Mouse (Mus musculus) layer of hippocampus, postnatal 14 days (tissue): Measurements from ENCODE around the gene Sectm1a. TPM values are rescaled to one million over a fixed set of nuclear protein-coding genes. Genes with fewer than 3 reads are reported as not detected.
"Not testable (repeated sequence)": the region's sequence is repeated elsewhere in the genome, so short reads cannot be mapped to it uniquely, and the experiment has no call there.

Experiments used
- DNase-seq, 2 experiments: peaks; one replicate each; pipeline ENCODE4 v3.0.0; 2021 to 2022; ENCODE audit warnings: low spot score in 2 of 2, mixed read lengths in 1 of 2
- long read RNA-seq, 2 experiments: library from polyadenylated mRNA; stranded (forward); transcript quantifications; one replicate each; pipeline ENCODE4 v2.0.0; 2021
- total RNA-seq, 2 experiments: library from RNA; stranded (reverse); gene quantifications; 2 replicates each; pipeline ENCODE4 v1.2.3; 2021

Gene Sectm1a
- total RNA-seq, result not detected
- long read RNA-seq, experiment 1, result 0 reads
- long read RNA-seq, experiment 2, result 0 reads

DNA sequence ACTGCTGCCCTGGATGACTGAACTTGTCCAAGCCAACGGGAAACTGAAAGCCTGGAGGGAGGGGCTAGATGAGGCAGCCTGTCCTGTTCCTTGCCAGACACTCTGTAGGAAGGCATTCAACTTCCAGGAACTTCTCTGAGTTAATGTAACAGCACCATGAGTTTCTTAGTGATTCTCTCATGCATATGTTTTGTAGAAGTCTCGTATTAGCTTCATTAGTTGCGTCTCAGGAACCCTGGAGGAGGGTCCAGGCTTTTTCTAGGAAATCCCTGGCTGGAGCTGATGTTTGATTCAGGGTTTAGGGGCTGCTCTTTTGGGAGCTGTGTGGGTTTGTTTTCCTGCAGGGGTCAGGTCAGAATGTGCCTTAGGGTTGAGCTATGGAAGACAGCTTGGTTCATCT, at the start of gene Sectm1a:
TSS of gene Sectm1a (minus strand) at position 101 of the 400 bp plus-strand sequence.
- DNase-seq, result no peak

GRCm38 (mm10) chr11:121129616-121130015, 48.6 kb upstream of the Sectm1a start:
- peak in 1 of 2 experiments; percentile 35 for DNase-seq

DNA sequence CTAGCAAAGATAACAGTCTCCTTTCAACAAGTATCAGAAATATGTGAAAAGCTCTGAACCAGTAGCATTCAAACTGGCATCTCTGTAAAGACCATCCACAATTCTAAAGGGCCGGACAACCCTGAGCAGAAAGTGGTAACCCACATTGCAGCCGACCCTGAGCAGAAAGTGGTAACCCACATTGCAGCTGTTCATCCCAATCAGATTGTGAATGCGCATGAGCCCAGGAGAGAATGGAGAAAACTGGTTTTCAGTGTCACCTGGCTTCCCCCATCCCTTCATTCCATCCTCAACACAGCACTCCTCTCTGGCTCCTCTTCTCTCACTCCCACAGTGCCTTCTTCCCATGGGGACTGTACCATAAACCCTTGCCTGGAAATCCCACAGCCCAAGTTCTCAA, 46.4 kb upstream of the Sectm1a start:
- DNase-seq, result no peak

- no peak for DNase-seq
Observed at GRCm38 (mm10) chr11:121126395-121126794, 45.4 kb upstream of the Sectm1a start.

DNA sequence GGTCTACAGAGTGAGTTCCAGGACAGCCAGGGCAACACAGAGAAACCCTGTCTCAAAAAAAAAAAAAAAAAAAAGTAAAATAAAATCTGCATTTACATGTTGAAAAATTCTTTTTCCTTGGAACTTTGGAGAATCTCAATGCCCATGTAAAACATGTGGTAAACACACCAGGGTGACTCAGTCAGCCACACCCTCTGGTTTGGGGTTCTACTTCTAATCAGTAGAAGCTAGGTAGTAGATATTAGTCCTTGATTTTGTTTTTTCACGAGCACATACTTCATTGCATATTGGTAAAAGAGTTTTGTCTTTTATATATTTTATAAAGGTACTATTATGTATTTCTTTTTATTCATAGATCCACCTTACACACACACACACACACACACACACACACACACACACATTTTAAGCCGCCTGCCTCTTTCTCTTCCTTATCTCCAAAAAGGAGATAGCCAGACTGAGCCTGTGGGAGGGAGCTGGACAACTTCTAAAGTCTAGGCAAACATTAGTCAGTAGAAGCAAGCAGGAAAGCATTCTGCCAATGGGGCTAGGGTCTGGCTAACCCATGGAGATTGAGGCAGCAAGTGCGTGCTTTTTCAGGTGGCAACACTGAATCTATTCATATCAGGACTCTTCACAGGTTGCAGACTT, 44.6 kb upstream of the Sectm1a start:
- no peak for DNase-seq

- DNase-seq, result no peak
Observed at GRCm38 (mm10) chr11:121123438-121123837, 42.4 kb upstream of the Sectm1a start.

DNA sequence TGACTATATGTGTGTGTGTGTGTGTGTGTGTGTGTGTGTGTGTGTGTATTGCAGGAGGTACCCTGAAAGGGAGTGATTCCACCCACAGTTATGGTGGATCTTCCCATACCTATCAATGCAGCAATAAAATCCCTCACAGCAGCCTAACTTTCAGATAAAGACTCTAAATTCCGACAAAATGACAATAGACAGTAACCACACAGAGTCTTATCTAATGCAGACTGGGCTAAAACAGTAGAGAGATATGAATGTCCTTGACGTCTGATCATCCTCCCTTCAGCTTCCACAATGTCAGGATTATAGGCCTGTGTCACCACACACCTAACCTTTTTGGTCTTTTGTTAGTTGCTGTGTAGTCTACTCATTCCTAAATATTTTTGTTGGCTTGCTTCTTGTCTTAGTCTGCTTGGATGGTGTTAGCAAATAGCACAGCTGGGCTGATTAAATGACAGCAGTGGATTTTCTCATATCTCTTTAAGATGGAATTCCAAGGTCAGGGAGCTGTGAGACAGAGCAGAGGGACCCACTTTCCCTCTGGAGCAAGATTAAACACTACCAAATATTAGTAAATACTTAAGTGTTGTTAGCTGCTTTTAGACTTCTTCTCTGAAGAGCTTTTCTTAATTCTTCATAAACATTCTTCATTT, 41.1 kb upstream of the Sectm1a start:
- no peak for DNase-seq

DNA sequence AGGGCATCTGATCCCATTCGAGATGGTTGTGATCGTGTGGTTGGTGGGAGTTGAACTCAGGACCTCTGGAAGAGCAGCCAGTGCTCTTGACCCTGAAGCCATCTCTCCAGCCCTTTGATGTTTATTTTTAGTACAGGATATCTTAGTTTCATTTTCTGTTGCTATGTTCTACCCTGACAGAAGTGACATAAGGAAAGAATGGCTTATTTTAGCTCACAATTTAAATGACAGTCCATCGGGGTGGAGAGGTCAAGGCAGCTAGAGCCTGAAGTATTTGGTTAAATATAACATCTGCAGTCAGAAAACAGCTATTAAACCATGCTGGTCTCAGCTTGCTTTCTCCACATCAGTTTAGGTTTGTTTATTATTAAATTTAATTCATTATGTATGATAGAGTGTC, 40.1 kb upstream of the Sectm1a start:
- no peak for DNase-seq

- no peak for DNase-seq
Observed at GRCm38 (mm10) chr11:121118577-121118976, 37.6 kb upstream of the Sectm1a start, which contains the start of gene Tex19.2. Gene Tex19.2 (minus strand): TSS chr11:121118677.

DNA sequence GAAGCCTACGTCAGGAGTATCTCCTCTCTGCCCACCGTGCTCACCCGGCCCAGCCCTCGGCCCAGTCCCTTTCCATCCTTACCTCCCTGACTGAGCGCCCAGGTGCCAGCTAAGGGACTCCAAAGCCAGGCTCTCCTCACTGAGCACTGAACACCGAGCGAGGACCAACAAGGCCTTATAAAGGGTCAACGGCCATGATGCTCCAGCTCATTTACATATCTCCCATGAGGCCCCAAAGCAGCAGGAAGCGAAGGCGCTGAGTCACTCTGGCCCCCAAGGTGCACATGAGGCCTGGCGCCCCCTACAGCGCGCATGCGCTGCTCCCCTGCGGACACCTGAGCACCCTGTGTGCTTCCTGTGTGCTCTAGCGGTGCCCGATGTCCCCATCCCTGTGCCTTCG, 37.1 kb upstream of the Sectm1a start:
- no peak for DNase-seq

GRCm38 (mm10) chr11:121112091-121112775, 31.2 kb upstream of the Sectm1a start:
- DNase-seq, result no peak

GRCm38 (mm10) chr11:121111601-121112000, 30.6 kb upstream of the Sectm1a start:
- DNase-seq, result no peak

- no peak for DNase-seq
Observed at GRCm38 (mm10) chr11:121111051-121111450, 30.0 kb upstream of the Sectm1a start.

DNA sequence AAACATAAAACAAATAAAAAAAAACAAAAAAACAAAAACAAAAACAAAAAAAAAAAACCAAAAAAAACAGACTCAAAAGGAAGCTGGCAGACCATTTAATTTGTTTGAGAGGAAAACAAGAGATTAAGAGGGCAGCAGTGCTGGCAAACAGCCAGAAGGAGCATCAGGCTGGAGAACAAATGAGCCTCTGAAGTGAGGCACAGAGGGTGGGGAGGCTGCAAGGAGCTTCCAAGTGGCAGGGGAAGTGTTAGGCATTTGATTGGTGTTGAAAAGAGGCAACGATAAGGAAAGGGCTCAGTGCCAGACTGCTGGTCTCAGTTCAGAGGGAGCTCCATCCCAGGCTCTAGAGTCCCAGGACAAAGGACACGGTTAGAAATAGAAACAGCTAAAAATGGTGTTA, 29.0 kb upstream of the Sectm1a start:
- peak in 1 of 2 experiments; percentile 24 for DNase-seq

DNA sequence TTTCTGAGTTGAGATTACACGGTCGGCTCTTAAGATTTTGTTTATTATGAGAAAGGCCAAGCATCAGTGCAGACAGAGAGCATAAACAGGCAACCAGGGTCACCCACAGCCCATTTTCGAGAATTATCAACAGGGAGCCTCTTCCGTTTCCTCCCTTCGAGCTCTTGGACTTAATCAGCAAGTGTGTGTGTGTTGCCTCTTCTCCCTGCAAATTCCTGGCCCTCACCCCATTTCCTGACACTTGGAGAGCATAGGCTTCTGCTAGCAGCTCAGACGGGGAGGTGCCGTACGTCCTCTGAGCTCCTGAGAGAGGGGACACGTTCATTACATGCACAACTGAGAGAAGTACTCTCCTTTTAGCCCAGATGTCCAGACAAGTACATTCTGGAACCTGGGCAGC, 27.0 kb upstream of the Sectm1a start:
- no peak for DNase-seq

DNA sequence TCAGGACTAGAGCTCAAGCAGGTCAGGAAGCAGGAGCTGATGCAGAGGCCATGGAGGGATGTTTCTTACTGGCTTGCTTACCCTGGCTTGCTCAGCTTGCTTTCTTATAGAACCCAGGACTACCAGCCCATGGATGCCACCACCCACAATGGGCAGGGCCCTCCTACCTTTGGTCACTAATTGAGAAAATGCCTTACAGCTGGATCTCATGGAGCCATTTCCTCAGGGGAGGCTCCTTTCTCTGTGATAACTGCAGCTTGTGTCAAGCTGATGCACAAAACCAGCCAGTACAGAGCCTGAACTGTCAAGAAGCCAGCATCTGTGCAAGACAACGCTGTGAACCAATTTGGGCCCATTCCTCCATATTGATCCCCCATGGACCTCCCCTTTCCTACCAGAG, 26.2 kb upstream of the Sectm1a start:
- DNase-seq, result not testable (repeated sequence)

DNA sequence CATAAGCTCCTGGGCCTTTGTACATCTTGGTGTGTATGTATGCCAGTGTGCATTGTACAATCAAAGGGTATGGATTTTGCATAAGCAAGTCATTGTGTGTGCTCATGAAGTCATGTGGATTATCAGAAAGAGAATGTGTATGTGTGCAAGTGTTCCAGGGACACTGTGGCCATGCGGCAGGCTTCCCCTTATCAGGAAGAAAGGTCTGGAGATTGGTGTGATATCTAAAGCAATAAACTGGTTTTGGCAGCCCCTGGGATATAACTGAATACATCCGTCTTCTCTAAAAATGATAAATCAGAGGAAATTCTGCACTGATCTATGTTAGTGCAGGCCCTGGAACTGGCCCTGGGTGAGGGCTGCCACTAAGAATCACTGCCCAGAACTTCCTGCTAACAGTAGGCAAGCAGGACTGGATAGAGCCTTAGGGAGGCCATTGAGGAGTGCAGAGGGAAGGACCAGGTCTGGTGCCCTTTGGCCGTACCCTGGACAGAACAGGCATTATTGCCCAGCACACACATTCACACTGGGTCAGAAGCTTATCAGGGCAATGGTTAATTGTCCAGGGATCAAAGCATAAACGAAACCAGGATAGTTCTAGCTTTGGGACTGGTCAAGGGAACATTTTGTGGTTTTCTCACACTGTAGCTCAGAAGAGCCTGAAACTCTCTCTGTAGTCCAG, 20.2 kb upstream of the Sectm1a start:
- no peak for DNase-seq

DNA sequence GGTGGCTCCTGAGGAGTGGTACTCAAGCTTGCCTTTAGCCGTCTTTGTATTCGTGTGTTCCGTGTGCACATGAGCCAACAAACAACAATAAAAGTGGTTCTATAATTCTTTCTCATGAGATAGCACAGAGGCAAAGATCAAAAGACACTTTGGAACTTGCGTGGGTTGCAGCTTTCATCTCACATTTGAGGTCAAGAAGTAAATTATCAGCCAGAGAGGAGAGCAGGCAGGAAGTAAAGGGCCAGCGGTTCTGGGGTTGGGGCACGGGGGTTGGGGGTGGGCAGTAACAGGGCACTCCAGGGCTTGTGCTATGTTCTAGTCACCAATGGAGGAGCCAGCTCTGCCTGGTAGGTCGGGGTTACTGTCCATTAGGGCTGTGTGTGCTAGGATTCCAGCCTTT, 19.7 kb upstream of the Sectm1a start:
- DNase-seq, result no peak

DNA sequence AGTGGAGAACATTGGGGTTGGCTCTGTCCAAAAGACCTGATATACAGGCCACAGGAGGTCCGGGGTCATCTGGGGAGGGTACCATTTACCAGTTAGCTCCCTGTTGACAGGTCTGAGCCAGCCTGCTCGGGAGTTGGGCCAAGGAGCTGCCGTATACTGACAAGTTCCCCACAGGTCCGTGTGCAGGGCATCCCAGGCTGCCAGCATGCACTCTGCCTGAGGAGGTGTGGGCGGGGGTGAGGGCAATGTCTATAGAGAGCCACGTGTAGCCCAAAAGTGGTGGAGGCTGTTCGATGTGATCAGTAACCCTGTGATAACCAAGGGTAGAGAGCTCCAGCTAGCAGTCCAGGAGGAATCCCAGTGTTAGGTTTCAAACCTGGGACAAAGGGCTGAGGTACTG, 18.7 kb upstream of the Sectm1a start:
- no peak for DNase-seq

DNA sequence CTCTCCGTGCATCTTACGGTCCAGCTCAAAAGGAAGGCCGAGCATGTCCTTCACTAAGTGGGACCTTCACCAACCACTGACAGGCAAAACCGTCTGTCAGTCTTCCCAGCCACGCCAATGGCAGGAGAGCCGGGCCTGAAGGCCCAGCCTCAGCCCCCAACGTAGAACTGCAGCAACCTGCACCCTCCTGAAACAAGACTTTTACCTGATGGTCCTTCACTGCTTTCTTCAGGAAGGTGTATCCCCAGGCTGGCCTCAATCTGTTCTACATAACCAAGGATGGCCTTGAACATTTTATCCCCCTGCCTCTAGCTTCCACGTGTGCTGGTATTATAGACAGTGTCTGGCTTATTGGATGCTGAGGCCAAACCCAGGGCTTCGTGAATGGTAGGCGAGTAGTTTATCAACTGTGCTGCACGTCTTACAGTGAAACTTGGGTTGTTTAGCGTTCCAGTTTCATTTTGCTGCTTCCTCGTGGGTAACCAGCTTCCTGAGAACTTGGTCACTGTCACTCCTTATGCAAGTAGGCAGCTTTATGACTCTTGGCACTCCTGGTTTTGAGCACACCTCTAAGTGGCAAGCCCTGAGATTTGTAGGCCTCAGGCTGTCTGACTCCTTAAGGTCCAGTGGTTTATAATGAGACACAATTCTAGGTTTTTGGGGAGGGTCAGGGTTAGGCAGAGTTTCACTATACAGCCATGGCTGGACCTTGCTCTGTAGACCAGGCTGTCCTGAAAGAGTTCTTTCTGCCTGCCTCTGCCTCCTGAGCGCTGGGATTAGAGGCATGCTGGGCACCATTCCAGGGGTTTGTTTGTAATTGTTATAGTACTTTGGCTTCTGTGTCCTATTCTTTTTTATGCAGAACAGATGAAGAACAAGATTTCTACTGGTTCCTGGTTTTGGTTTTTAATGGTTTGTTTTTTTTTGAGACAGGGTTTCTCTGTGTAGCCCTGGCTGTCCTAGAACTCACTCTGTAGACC, 11.9 kb upstream of the Sectm1a start:
- no peak for DNase-seq

- no peak for DNase-seq
Observed at GRCm38 (mm10) chr11:121090943-121091342, 9.9 kb upstream of the Sectm1a start.
